ENCODE assay signal across 11 mouse cellular contexts in genomic region chr10:79873313-79873712, GRCm38 (mm10). TPM values are rescaled to one million over a fixed set of nuclear protein-coding genes. Genes with fewer than 3 reads are reported as not detected.
DNase-seq lines count a peak whose midpoint lies in the region; ATAC-seq and TF ChIP-seq lines count a peak whose summit lies in the region.
"Had no signal": no experiment of that assay in that cellular context is flagged by ENCODE, and none has a peak within 500 bp of the region (broad histone marks: within the 10 kb centered on the region; RNA-seq: fewer than 3 reads in every experiment).

No protein-coding gene starts in this region.

- no peak overlapping the region for H3K27ac ChIP-seq in lung, postnatal 0 days (ENCODE audit: low read length)
- H3K27ac ChIP-seq in forebrain, embryonic 12.5 days, result peak overlapping the region; percentile 93
- H3K27ac ChIP-seq in limb, embryonic 11.5 days (replicated peaks; ENCODE audit: low read depth, low read length), result no peak overlapping the region; the same call in 1 of the 2 replicates
- peak overlapping the region; percentile 91 for H3K27ac ChIP-seq in neural tube, embryonic 15.5 days (replicated peaks)

- TF ChIP-seq EP300 in lung, postnatal 0 days (IDR thresholded peaks at IDR 0.05), result no peak

- no peaks in the 10 kb centered on the region for H3K27me3 ChIP-seq in lung, postnatal 0 days (replicated peaks; ENCODE audit: insufficient read depth, low read length)
- H3K27me3 ChIP-seq in forebrain, embryonic 12.5 days, result peaks cover 7% of the 10 kb centered on the region; the same call in 1 of the 2 replicates
- no peaks in the 10 kb centered on the region for H3K27me3 ChIP-seq in limb, embryonic 11.5 days (ENCODE audit: control insufficient read depth, insufficient read depth, low read length)
- no peaks in the 10 kb centered on the region for H3K27me3 ChIP-seq in neural tube, embryonic 15.5 days (replicated peaks)

- no peak for TF ChIP-seq CTCF in lung, postnatal 0 days (IDR thresholded peaks at IDR 0.05)

- DNase-seq in lung, postnatal 0 days (ENCODE audit: low spot score), result no peak
- no peak for DNase-seq in lung, postnatal 36 days
- DNase-seq in limb, embryonic 11.5 days (ENCODE audit: low spot score), result no peak
- DNase-seq in thymus, adult 18-20 months, result no peak
- DNase-seq in layer of hippocampus, postnatal 36 days, result no peak
- DNase-seq in cerebellum, adult 9-11 months, result no peak
- DNase-seq: gastrocnemius, postnatal 36 days; right cerebral cortex, postnatal 25 days had no signal

- no peaks in the 10 kb centered on the region for H3K36me3 ChIP-seq in lung, postnatal 0 days (ENCODE audit: insufficient read depth, low read length)
- H3K36me3 ChIP-seq in forebrain, embryonic 12.5 days (replicated peaks), result peaks cover 29% of the 10 kb centered on the region
- H3K36me3 ChIP-seq in limb, embryonic 11.5 days (ENCODE audit: control insufficient read depth, insufficient read depth, low read length), result peaks cover 8% of the 10 kb centered on the region; the same call in 1 of the 2 replicates
- peaks cover 14% of the 10 kb centered on the region for H3K36me3 ChIP-seq in neural tube, embryonic 15.5 days

- 0 out of 2 replicates have a peak, but pooled peaks cover 3% of the 10 kb centered on the region for H3K4me1 ChIP-seq in lung, postnatal 0 days (ENCODE audit: insufficient read depth, low read depth, low read length)
- H3K4me1 ChIP-seq in forebrain, embryonic 12.5 days, result peaks cover 44% of the 10 kb centered on the region
- H3K4me1 ChIP-seq in limb, embryonic 11.5 days (ENCODE audit: control insufficient read depth, insufficient read depth, low read length), result peaks cover 13% of the 10 kb centered on the region
- H3K4me1 ChIP-seq in neural tube, embryonic 15.5 days, result peaks cover 50% of the 10 kb centered on the region

- 11% methylated on average over 6 of the region's 6 CpGs for WGBS in lung, postnatal 0 days
- WGBS in forebrain, embryonic 12.5 days, result 4% methylated on average over 6 of the region's 6 CpGs
- WGBS in limb, embryonic 11.5 days, result 19% methylated on average over 6 of the region's 6 CpGs
- 3% methylated on average over 6 of the region's 6 CpGs for WGBS in neural tube, embryonic 15.5 days

- peak overlapping the region; percentile 99; the same call in 1 of the 2 replicates for H3K4me2 ChIP-seq in lung, postnatal 0 days (replicated peaks; ENCODE audit: low read depth, low read length)
- H3K4me2 ChIP-seq in forebrain, embryonic 12.5 days, result peak overlapping the region; percentile 71
- peak overlapping the region; percentile 68 for H3K4me2 ChIP-seq in limb, embryonic 11.5 days (ENCODE audit: low read depth, severe bottlenecking)
- peak overlapping the region; percentile 89 for H3K4me2 ChIP-seq in neural tube, embryonic 15.5 days

- no peak for ATAC-seq in lung, postnatal 0 days
- ATAC-seq in forebrain, embryonic 12.5 days (ENCODE audit: low FRiP score), result no peak
- no peak for ATAC-seq in limb, embryonic 11.5 days (ENCODE audit: insufficient number of reproducible peaks, low FRiP score, low TSS enrichment, low read depth)
- ATAC-seq in neural tube, embryonic 15.5 days (ENCODE audit: low FRiP score), result peak; percentile 4; the same call in 1 of the 2 replicates

- no peak overlapping the region for H3K9ac ChIP-seq in lung, postnatal 0 days (replicated peaks; ENCODE audit: low read depth)
- H3K9ac ChIP-seq in forebrain, embryonic 12.5 days, result peak overlapping the region; percentile 95
- H3K9ac ChIP-seq in limb, embryonic 11.5 days (ENCODE audit: low read length), result peak overlapping the region; percentile 94
- peak overlapping the region; percentile 95 for H3K9ac ChIP-seq in neural tube, embryonic 15.5 days (replicated peaks)

- H3K9me3 ChIP-seq in lung, postnatal 0 days (ENCODE audit: low read length), result no peaks in the 10 kb centered on the region
- no peaks in the 10 kb centered on the region for H3K9me3 ChIP-seq in forebrain, embryonic 12.5 days
- no peaks in the 10 kb centered on the region for H3K9me3 ChIP-seq in limb, embryonic 11.5 days (ENCODE audit: control insufficient read depth, low read length)
- H3K9me3 ChIP-seq in neural tube, embryonic 15.5 days (replicated peaks), result no peaks in the 10 kb centered on the region

- H3K4me3 ChIP-seq in lung, postnatal 0 days (ENCODE audit: low read depth, low read length), result no peak overlapping the region
- peak overlapping the region; percentile 76 for H3K4me3 ChIP-seq in forebrain, embryonic 12.5 days (replicated peaks)
- H3K4me3 ChIP-seq in limb, embryonic 11.5 days (ENCODE audit: low read depth, low read length), result peak overlapping the region; percentile 72
- peak overlapping the region; percentile 70 for H3K4me3 ChIP-seq in neural tube, embryonic 15.5 days (replicated peaks)

RNA-seq across cellular contexts. Expression of gene Prtn3, which starts 1.0 kb away (rescaled TPM):
- 2.2 and 2.4 TPM in 2 replicates for polyA plus RNA-seq in lung, postnatal 0 days (2015; fragmentation: Nextera tagmentation; extraction: Ambion mirVana)
- 14.8 and 16.2 TPM in 2 replicates for polyA plus RNA-seq in forebrain, embryonic 12.5 days (2016; fragmentation: Nextera tagmentation; extraction: Ambion mirVana)
- polyA plus RNA-seq in limb, embryonic 11.5 days (2014; fragmentation: Nextera tagmentation; extraction: Ambion mirVana), result 16.0 and 19.6 TPM in 2 replicates
- polyA plus RNA-seq in neural tube, embryonic 15.5 days (2015; fragmentation: Nextera tagmentation; extraction: Ambion mirVana), result 9.0 and 9.5 TPM in 2 replicates
- total RNA-seq in layer of hippocampus, postnatal 36 days (2021), result 1 to 10 TPM in 1 of 2 experiments, not detected in 1; 1.0 TPM
- total RNA-seq: gastrocnemius, postnatal 36 days; liver, adult 2 months had no signal

RNA-seq across cellular contexts. Expression of gene Plppr3, which starts 1.1 kb away (rescaled TPM):
- polyA plus RNA-seq in lung, postnatal 0 days (2015; fragmentation: Nextera tagmentation; extraction: Ambion mirVana), result 3.9 and 4.8 TPM in 2 replicates
- polyA plus RNA-seq in forebrain, embryonic 12.5 days (2016; fragmentation: Nextera tagmentation; extraction: Ambion mirVana), result 223 and 250 TPM in 2 replicates
- 95.1 and 95.7 TPM in 2 replicates for polyA plus RNA-seq in limb, embryonic 11.5 days (2014; fragmentation: Nextera tagmentation; extraction: Ambion mirVana)
- 316 and 385 TPM in 2 replicates for polyA plus RNA-seq in neural tube, embryonic 15.5 days (2015; fragmentation: Nextera tagmentation; extraction: Ambion mirVana)
- 10 to 100 TPM; 28.4 to 28.7 TPM for total RNA-seq in layer of hippocampus, postnatal 36 days (2021)
- total RNA-seq: gastrocnemius, postnatal 36 days had no signal

RNA-seq across cellular contexts. Expression of gene Elane, which starts 12.7 kb away (rescaled TPM):
- 0.92 TPM in 1 of 2 replicates, not detected in the other for polyA plus RNA-seq in lung, postnatal 0 days (2015; fragmentation: Nextera tagmentation; extraction: Ambion mirVana)
- not detected in 2 replicates for polyA plus RNA-seq in forebrain, embryonic 12.5 days (2016; fragmentation: Nextera tagmentation; extraction: Ambion mirVana)
- polyA plus RNA-seq in limb, embryonic 11.5 days (2014; fragmentation: Nextera tagmentation; extraction: Ambion mirVana), result 0.20 TPM in 1 of 2 replicates, not detected in the other
- 0.31 and 0.50 TPM in 2 replicates for polyA plus RNA-seq in neural tube, embryonic 15.5 days (2015; fragmentation: Nextera tagmentation; extraction: Ambion mirVana)
- not detected for total RNA-seq in layer of hippocampus, postnatal 36 days (2021)
- total RNA-seq: gastrocnemius, postnatal 36 days; liver, adult 2 months had no signal

RNA-seq across cellular contexts. Expression of gene Cfd, which starts 17.3 kb away (rescaled TPM):
- not detected in 2 replicates for polyA plus RNA-seq in lung, postnatal 0 days (2015; fragmentation: Nextera tagmentation; extraction: Ambion mirVana)
- polyA plus RNA-seq in forebrain, embryonic 12.5 days (2016; fragmentation: Nextera tagmentation; extraction: Ambion mirVana), result not detected in 2 replicates
- not detected in 2 replicates for polyA plus RNA-seq in limb, embryonic 11.5 days (2014; fragmentation: Nextera tagmentation; extraction: Ambion mirVana)
- polyA plus RNA-seq in neural tube, embryonic 15.5 days (2015; fragmentation: Nextera tagmentation; extraction: Ambion mirVana), result not detected in 2 replicates
- total RNA-seq in layer of hippocampus, postnatal 36 days (2021), result not detected

RNA-seq across cellular contexts. Expression of gene Ptbp1, which starts 19.1 kb away (rescaled TPM):
- 107 and 109 TPM in 2 replicates for polyA plus RNA-seq in lung, postnatal 0 days (2015; fragmentation: Nextera tagmentation; extraction: Ambion mirVana)
- 223 TPM in 2 replicates for polyA plus RNA-seq in forebrain, embryonic 12.5 days (2016; fragmentation: Nextera tagmentation; extraction: Ambion mirVana)
- 328 and 351 TPM in 2 replicates for polyA plus RNA-seq in limb, embryonic 11.5 days (2014; fragmentation: Nextera tagmentation; extraction: Ambion mirVana)
- polyA plus RNA-seq in neural tube, embryonic 15.5 days (2015; fragmentation: Nextera tagmentation; extraction: Ambion mirVana), result 55.8 and 121 TPM in 2 replicates
- total RNA-seq in layer of hippocampus, postnatal 36 days (2021), result 10 to 100 TPM; 43.1 to 52.6 TPM

Comparison
In these comparisons a context has a peak if more than half of its experiments do, and no peak if none do; other contexts are left out.
1. H3K27ac ChIP-seq: peak in forebrain, embryonic 12.5 days (single experiment) and neural tube, embryonic 15.5 days (single experiment); none in lung, postnatal 0 days (single experiment) and limb, embryonic 11.5 days (single experiment).
2. RNA of gene Plppr3, which starts 1.1 kb away (polyA plus RNA-seq): 316 to 385 TPM in neural tube, embryonic 15.5 days, 223 to 250 TPM in forebrain, embryonic 12.5 days and 95.1 to 95.7 TPM in limb, embryonic 11.5 days; 3.9 to 4.8 TPM in lung, postnatal 0 days; every median in the first group is over 10 times any median in the second.
3. Peak in every context shown above with its lines, with median percentiles within 50 percentile points of each other: H3K4me2 ChIP-seq.